22 mouse cellular contexts compared by ENCODE assay signal in genomic region chr4:43877230-43877629, GRCm38 (mm10). TPM values are rescaled to one million over a fixed set of nuclear protein-coding genes. Genes with fewer than 3 reads are reported as not detected.
"Had no signal": no experiment of that assay in that cellular context is flagged by ENCODE, and none has a peak within 500 bp of the region (broad histone marks: within the 10 kb centered on the region; RNA-seq: fewer than 3 reads in every experiment).

No protein-coding gene starts in this region.

- H3K4me2 ChIP-seq: intestine, embryonic 15.5 days had no signal

- H3K9ac ChIP-seq: intestine, embryonic 15.5 days; liver, embryonic 14.5 days had no signal

- H3K27me3 ChIP-seq: intestine, embryonic 15.5 days had no signal

- DNase-seq: kidney, adult 18-20 months; kidney, postnatal 10 days; kidney, postnatal 4 days; left cerebral cortex, postnatal 4 days; liver; lung, adult 2 months; lung, postnatal 36 days; retina, postnatal 1 day; right cerebral cortex, postnatal 4 days; spleen, adult 18-20 months; thymus, postnatal 36 days had no signal

- H3K27ac ChIP-seq: intestine, embryonic 15.5 days; liver, embryonic 14.5 days had no signal

- H3K4me3 ChIP-seq: intestine, embryonic 15.5 days had no signal

- ATAC-seq: intestine, embryonic 15.5 days; lung, postnatal 0 days had no signal

- H3K9me3 ChIP-seq: intestine, embryonic 15.5 days had no signal

- H3K36me3 ChIP-seq: intestine, embryonic 15.5 days had no signal

RNA-seq across cellular contexts. Expression of gene Olfr155, which starts 25.9 kb away (rescaled TPM):
- total RNA-seq: layer of hippocampus, adult 8-10 months; layer of hippocampus, postnatal 14 days; left cerebral cortex, adult 18-20 months; left cerebral cortex, postnatal 10 days; left cerebral cortex, postnatal 4 days; megakaryocyte progenitor cell, adult 5-6 weeks had no signal
- polyA plus RNA-seq: intestine, embryonic 15.5 days; kidney, embryonic 14.5 days; liver, embryonic 14.5 days; lung, adult 2 months; lung, postnatal 0 days; stomach, embryonic 14.5 days; thymus, postnatal 0 days had no signal

RNA-seq across cellular contexts. Expression of gene Olfr157, which starts 37.2 kb away (rescaled TPM):
- total RNA-seq: layer of hippocampus, adult 8-10 months; layer of hippocampus, postnatal 14 days; left cerebral cortex, adult 18-20 months; left cerebral cortex, postnatal 10 days; left cerebral cortex, postnatal 4 days; megakaryocyte progenitor cell, adult 5-6 weeks had no signal
- polyA plus RNA-seq: intestine, embryonic 15.5 days; kidney, embryonic 14.5 days; liver, embryonic 14.5 days; lung, adult 2 months; lung, postnatal 0 days; stomach, embryonic 14.5 days; thymus, postnatal 0 days had no signal

RNA-seq across cellular contexts. Expression of gene Olfr156, which starts 53.5 kb away (rescaled TPM):
- total RNA-seq: layer of hippocampus, adult 8-10 months; layer of hippocampus, postnatal 14 days; left cerebral cortex, adult 18-20 months; left cerebral cortex, postnatal 10 days; left cerebral cortex, postnatal 4 days; megakaryocyte progenitor cell, adult 5-6 weeks had no signal
- polyA plus RNA-seq: intestine, embryonic 15.5 days; kidney, embryonic 14.5 days; liver, embryonic 14.5 days; lung, adult 2 months; lung, postnatal 0 days; stomach, embryonic 14.5 days; thymus, postnatal 0 days had no signal
